Mouse (Mus musculus) brain, embryonic 14.5 days (tissue): Measurements from ENCODE around the gene Lsg1.
A peak's percentile ranks its signal among the peaks of the same experiment; 100 is the strongest.

Source experiments
- CTCF ChIP-seq: fragments of 200-500 bp; IDR thresholded peaks from 2 replicates; pipeline ENCODE4 v1.5.1; 2012; ENCODE audit warnings: inconsistent platforms, mild to moderate bottlenecking, moderate library complexity, borderline replicate concordance; ENCODE audit not compliant: insufficient read depth, insufficient read length; ENCODE audit errors: extremely low read depth
- POLR2A ChIP-seq: fragments of 200-500 bp; IDR thresholded peaks from 2 replicates; pipeline ENCODE4 v1.6.1; 2012; ENCODE audit warnings: mild to moderate bottlenecking, inconsistent platforms, borderline replicate concordance; ENCODE audit not compliant: poor library complexity, insufficient read depth, insufficient read length, severe bottlenecking; ENCODE audit errors: extremely low read depth

DNA sequence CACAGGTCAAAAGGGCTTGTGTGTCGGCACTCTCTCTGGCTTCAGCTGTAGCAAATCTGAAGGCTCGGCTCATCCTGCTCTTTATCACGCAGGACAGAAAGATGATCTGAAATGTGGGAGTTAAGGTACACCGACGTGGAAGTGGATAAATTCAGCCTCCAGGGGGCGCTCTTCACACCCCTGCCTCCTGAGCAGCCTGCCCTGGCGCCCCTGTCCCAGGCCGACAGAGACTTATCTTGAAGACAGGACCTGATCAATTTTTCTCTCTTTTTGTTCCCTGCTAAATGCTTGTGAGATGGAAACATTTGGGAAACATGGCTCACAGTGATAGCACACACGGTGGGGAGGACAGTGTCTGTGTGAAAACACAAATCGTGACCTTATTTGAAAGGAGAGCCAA is 48.0 kb downstream of the Lsg1 start:
- TF ChIP-seq POLR2A: no peak
- peak; percentile 84 for TF ChIP-seq CTCF
